Mouse (Mus musculus): Measurements from ENCODE around the gene Rfx4.
A peak's percentile ranks its signal among the peaks of the same experiment; 100 is the strongest.

DNA sequence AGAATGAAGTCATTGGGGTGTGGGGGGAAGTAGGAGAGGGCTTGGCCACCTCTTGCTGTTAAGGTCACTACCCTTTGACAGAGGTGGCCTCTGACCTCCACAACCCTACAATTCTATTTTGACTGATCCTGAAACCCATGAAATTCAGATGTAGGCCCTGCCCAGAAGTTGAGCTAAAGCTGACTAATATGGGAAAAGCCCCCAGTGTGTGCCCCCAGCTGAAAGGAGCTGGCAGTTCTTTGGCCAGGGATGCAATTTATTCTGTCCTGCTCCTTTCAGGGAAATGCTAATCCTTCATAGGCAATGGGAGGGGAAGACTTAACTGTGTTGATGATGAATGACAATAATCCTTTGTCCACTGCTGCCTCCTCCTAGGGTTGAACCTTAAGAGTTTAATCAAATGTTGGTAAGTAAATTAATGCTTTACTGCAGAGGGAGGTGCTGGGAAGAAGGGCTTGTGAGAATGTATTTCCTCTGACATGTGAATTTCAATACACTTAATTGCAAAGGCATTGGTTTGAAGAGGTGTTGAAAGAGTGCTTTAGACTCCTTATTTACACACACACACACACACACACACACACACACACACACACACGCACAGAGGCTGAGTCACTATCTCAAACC is 155.0 kb downstream of the Rfx4 start:
- TF ChIP-seq CTCF (conservative IDR thresholded peaks at IDR 0.05; ENCODE audit: low read length), result no peak
- TF ChIP-seq NANOG (IDR thresholded peaks at IDR 0.05; ENCODE audit: borderline replicate concordance, low read length), result peak; percentile 91

Measured in E14TG2a.4 (cell line).